Mouse (Mus musculus) frontal cortex, postnatal 14 days (tissue): Measurements from ENCODE around the gene Cwc22.

ENCODE experiments used
- DNase-seq, 2 experiments: peaks; one replicate each; pipeline ENCODE4 v3.0.0; 2022; ENCODE audit warnings: low spot score in 2 of 2

Gene Cwc22

DNA sequence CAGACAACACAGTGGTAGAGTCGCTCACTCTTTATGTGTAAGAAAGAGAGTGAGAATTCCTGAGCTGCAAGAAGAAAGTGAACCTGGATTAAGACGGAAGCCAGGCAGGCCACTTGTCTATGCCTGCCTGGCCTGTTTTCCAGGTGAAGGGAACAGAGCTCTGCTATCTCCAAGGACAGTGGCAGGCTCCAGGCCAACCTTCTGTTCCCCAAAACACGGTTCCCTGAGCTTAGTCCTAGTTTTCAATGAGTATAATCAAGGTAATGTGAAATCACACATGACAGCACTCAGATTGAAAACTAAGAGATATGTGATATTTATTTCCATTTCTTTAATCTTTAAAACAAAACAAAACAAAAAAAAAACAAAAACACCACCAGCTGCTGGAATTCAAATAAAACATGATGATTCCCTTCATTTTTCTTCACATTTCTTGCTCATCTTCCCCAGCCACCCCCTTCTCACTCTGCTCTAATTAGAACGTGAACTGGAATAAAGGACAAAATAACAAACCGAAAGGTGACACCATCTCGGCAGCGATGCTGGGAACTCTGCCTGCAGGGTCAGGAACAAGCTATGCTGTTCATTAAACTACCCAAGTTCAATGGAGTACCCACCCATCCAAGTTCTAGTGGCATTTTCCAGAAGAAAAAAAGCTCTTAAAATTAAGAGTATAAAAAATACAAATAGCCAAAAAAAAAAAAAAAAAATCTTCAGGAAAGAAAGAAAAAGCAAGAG, 20.8 kb downstream of the Cwc22 start:
- no peak for DNase-seq

DNA sequence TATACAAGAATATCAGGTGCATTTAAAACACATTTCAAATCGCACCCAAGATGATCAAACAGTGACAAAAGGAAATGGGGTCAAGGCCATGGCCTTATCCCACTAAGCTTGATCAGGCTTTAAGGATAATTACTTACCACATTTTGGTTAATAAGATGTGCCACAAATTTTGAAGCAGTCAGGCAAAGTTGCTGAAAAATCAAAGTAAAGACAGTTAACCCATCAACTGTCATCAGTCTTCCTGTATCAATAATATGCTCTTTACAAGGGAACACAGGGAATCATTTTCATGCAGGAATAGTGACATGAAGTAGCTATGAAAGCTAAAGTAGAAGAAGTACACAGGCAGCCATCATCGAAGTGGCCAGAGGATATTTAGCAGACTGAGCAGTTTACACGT, 22.2 kb downstream of the Cwc22 start:
- DNase-seq, result no peak

DNA sequence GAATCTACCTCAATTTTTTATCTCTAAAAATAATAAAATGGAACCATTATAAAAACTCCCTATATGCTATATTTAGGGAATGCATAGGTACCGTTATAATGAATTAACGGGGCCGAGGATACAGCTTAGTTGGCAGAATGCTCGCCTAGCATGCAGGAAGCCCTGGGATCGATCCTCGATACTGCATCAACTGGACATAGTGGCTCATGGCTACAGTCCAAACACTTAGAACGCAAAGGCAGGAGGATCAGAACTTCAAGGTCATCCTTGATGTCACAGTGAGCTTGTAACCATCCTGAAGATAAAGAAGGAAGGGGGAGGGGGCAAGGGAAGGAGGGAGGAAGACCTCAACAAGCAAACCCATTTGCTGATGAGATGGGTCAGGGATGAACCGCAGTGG, 23.0 kb downstream of the Cwc22 start:
- no peak for DNase-seq

DNA sequence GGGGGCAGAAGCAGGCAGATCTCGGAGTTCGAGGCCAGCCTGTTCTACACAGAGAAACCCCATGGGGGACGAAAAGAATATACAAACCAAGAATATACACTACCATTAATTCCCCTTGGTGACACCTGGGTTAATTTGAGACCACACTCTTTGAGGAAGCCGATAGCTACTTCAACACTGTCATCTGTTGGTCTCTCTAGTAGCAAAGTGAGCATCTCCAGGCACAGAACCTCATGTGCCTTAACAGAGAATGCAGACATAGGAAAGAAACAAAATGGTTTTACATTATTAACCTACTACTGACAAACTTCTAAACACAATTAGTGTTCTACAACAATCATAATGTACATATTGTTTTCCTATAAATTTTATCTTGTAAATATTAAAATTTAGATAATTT, 24.9 kb downstream of the Cwc22 start:
- DNase-seq, result no peak

DNA sequence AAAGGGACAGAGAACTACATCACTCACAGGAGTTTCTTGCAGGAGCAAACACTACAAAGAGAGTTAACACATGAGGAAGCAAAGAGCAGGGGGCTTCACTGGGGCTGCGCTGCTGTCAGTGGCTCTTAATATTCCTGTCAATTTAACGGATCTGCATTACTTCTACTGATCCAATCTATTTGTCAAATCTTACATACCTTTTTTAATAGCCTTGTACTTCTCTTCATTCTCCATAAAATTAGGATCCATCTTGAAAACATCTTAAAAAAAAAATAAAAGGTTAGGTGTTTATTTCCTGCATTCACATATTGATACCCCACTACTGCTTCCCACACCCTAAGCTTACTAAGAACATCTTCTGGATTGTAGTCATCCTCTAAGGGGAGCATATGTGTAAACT, 25.6 kb downstream of the Cwc22 start:
- no peak for DNase-seq

DNA sequence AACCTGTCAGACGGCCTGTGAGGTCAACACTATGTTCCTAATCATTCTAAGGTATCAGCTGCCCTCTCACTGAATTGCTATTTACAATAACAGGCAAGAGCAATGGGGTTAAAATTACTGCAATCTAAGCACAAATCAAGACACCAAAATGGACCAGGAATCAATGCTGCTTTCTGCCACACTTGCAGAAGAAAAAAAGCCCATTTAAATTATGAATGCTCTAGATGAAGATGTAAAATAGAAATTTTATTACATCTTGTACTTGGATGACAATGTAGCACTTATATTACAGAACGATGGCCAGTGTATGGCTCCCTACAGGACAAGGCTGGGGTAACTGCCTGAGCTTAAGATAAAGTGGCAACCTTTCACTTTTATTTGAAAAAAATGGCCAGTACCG, 27.7 kb downstream of the Cwc22 start:
- DNase-seq, result no peak

DNA sequence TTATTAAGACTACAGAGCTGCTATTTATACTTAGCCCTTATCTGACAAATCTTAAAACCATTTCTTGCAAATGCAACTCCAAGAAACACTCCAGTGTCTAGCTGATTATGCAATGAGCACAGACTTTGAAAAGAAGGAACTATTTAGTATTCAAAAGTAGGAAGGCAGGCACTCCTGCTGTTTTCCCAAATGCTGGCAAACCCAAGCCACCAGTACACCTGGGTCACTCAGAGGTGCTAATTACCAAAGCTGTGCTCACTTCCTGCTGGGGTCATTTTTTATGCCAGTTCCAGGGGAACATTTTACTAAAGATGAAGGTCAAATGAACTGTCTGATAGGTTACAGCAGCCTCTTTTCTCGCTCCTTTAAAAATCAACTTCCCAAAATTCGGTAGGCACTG, 28.2 kb downstream of the Cwc22 start:
- DNase-seq, result no peak

DNA sequence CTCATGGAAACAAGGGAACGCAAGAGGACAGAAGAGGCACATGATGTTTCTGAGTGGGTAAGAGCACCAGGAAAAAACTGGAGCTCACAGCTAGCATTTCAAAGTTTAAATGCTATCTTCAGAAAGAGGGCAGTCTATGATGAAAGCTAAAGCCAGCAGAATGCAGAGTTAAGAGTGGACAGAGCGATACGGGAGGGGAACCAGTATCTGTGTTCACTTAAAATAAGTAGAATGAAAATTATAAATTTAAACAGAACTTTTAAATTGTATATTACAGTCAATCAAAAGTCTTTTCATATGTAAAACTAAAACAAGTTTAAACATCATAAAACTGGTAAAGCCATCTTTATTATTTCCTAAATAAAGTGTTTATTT, 28.8 kb downstream of the Cwc22 start:
- DNase-seq, result no peak

DNA sequence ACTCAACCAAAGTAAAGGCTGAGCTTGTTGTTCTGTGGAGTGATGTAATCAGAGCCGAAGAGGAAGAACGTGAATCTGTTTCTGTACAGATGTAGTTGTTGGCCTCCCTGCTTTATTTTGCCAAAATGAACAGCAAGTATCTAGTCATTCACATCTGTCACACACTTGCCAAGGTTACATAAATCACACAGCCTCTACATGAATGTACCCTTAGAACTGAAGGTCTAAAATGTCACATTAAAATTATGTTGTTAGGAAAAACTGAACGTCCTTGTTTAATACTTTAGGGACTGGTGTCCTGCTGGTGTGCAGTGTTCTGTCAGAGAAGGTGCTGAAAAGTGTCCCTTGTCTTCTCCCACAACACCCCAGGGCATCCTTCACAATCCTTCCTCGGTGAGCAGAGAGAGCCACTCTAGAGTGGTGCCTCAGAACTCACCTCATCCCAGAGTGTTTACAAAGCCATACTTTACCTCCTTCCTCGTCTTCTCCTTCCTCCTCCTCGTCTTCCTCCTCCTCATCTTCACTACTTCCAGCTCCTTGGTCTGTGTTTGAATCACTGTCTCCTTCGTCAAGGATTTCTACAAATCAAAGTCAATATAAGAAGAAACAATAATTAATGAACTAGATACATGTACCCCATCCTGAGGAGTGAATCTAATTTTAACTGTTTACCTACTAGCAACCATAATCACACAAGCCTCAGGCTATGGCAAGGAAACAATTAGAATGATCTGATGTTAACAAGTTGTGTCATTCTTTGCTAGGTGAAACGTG, 29.4 kb downstream of the Cwc22 start:
- no peak for DNase-seq

DNA sequence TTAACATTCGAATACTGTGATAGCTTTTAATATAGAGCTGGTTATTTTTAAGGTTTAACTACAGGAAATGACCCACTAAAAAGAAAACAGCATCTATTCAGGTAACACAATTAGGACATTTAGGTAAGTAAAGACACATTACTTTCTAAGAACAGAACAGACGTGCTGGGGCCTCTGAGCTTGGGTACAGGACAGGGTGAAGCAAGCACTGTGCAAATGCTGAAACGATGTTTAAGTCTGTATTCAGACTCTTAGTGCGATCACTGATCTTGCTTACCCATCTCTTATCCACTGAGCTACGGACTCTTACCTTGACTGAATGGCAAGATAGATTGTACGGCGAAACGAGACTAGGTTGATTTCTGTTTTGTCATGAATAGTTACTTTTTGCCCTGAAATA, 31.0 kb downstream of the Cwc22 start:
- DNase-seq, result no peak

DNA sequence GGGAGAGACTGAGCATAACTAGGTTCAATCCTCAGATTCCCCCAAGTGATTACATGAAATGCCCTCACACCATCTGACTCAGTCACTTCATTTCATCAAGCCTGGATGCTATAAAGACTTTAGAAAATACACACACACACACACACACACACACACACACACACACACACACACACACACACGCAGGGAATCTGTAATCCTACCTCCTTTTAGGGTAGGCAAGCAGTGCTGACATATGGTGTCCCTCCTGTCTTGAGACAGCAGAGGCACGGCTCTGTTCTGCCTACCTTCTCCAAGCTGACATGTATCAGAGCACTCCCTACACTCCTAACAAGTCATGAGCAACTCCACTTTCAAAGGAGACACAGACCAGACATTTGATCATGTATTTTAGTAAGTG, 32.5 kb downstream of the Cwc22 start:
- no peak for DNase-seq

DNA sequence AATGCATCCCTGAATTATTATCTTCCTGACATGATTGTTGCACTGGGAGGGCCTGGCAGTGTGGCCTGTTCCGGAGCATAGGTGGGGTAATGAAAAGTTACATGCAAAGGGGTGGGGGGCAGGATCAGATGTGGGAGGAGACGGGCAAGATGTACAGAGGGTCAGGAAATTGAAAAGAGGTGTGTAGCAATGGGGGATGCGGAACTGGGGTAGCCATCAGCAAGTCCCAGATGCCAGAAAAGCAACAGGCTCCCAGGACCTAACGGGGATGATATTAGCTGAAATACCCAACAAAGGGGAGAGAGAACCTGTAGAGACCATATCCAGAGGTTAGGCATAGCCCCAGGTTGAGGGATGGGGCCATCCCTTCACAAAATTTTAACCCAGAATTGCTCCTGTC, 34.0 kb downstream of the Cwc22 start:
- DNase-seq, result no peak

DNA sequence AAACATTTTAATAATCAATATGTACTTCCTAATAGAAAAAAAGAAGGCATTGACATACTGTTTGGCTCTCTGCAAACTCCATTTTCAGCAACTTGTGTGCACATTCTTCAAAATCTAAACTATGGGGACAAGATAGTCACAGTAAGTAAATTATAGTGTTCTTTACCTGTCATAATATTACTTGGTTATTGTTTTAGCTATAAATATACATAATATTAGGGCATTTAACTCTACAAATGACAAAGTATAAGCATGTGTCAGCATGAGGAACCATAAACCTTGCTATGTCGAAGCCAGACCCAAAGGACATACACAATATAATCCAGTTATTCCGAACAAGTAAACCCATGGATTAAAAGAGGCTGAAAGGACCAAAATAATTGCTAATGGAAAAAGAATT, 34.7 kb downstream of the Cwc22 start:
- no peak for DNase-seq

DNA sequence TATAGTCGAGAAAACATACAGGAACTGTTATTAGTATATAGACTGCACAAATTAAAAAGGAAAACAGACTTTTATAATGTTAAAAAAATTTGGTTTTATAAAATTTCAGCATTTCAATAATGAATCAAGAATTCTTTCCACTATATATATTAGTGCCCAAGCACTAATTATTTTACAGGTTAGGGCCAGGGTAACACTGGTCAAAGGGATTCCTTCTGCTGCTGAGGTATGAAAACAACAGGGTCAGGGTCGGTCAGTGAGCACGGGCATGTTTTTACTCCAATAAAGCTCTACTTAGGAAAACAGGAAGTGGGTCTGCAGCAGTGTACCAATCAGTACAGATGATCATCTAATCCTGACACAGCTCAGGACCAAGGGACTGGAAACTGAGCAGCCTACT, 36.0 kb downstream of the Cwc22 start:
- no peak for DNase-seq

DNA sequence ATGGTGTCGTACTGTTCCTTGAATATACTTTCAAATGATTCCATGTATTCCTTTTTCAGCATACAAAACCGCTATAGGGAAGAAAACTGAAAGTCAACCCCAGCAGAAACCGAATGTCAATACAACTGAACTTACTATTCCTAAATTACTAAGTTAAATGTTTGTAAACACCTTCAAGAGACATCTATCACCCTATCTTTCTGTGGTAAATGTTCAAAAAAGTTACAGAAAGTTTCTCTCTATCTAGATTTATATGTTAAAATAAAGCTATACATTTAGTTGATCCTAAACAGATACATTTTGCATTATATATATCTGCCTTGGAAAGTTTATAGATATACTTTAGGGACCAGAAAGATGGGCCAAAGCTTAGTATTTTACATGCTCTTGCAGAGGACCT, 39.0 kb downstream of the Cwc22 start:
- no peak for DNase-seq

DNA sequence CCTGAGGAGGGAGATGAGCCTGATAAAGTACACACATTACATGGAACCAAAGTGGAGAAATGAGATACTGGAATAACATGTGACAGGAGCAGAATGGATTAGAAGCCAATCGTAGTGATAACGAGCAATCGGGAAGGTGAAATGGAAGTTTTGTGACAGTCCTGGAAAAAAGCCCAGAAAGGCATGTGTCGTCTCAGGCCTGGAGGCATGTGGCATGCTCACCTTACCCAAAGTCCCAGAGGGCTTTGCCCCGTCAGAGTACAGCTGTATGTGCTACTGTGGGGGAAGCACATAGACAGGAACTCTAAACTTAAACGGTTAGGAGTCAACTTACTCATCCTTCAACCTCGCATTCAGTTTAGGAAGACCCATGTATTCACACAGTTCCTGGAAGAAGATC, 41.2 kb downstream of the Cwc22 start:
- no peak for DNase-seq

DNA sequence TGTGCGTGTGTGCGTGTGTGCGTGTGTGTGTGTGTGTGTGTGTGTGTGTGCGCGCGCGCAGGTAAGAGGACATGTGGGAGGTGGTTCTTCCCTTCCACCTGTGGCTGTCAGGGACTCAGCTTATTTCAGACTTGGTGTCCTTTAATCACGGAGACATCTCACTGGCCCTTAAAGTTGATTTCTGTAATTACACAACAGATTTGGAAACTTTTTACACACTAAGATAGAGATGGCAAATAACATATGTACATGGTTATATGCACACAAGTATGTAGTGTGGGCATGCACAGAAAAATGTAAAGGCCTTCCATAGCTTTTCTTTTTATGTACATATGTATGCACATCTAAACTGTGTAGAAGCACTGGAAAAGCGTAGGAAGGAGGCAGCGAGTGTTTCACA, 41.7 kb downstream of the Cwc22 start:
- no peak for DNase-seq

DNA sequence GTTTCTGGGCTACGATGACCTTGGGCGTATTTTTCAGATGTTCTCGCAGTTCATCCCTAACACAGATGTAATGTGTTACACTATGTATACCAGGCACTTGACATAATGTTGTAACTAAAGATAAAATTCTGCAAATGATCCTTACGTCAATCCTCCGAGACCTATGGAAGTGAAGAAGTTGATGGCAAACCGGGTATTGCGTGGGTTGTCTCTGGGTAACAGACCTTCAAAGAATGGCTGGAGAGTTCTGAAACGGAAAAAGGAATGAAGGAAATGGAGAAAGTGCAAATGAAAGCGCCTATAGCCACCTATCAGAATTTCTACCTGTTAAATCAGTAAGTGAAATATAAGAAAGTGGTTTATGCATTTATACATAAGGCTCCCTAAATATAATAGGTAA, 42.2 kb downstream of the Cwc22 start:
- no peak for DNase-seq

DNA sequence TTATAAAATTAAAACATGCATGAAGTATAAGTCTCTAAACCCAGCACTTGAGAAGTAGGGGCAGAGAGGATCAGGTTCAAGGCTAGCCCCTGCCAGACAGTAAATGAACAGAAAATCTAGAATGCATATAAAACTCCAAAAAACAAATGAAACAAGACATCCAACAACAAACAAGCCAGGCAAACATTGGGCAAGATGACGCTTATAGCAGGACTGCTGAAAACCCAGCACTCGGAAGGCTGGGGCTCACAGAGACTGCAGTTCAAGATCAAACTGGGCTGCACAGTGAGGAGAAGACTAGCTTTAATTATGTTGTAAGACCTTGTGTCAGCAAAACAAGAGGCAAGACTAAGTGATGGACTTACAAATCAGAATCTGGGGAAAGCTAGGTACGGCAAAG, 43.1 kb downstream of the Cwc22 start:
- no peak for DNase-seq

DNA sequence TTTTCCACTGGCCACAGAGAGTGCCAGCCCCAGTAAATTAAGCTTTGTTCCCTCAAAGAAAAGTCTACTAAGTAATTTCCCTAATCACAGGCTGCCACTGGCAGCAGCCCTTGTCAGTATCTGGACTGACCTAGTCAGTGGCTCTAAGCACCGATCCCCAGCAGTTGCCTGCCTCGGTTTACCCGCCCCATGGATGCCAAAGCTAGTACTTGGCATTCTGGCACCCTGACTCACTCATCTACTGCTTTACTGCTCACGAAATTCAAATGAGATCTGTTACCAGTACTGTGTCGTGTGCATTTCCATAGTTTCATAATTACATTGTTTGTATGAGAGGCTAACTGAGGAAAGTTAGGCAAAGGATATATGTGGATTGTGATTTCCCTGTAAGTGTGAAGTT, 44.9 kb downstream of the Cwc22 start:
- DNase-seq, result no peak

DNA sequence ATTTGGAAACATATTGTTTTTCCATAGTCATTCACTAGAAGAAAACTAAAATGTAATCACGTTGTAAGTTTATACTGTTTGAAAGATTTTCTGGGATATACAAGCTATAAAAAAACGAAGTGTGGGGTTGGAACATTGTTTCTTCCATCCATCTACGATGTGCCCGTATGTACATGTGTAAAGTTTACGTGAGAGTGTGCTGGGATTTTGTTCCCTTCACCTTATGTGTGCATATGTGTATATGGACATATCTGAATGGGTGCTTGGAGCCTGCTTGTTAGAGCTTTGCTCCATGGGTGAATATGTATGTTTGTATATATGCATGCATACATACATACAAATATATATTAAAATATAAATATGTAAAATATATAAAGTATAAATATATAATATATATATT, 45.4 kb downstream of the Cwc22 start:
- no peak for DNase-seq

DNA sequence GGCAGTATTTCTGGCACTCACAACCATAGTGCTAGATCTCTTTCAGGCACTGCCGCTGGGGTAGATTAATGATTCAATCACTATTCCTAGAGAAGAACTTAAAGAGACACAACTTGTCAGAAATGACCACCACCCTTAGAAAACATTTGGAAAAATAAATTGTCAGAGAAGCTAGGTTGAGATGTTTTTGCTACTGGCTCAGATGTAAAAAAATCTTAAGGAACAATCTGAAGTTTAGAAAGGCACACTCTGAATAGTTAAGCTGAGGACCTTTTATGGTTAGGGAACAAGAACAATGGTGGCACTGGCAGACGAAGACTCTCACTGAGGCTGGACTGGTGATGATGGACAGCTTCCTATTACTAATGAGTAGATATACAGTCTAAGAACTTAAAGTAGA, 46.1 kb downstream of the Cwc22 start:
- no peak for DNase-seq

DNA sequence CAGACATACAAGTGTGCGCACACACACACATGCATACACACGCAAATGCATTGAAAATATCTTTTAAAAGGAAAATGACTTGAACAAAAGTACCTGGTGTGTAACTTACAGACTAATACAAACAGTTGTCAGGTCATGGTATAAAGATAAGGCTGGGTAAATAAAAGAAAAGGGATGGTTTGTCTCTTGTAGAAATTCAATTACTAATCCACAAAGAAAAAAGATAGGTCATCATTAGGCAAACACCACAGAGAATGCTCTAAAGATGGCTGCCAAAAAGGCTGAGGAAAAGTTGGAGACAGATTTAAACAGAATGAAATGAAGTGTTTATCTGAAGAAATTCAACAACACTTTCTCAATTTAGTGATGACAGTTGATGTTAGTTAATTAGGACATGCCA, 47.7 kb downstream of the Cwc22 start:
- no peak for DNase-seq

DNA sequence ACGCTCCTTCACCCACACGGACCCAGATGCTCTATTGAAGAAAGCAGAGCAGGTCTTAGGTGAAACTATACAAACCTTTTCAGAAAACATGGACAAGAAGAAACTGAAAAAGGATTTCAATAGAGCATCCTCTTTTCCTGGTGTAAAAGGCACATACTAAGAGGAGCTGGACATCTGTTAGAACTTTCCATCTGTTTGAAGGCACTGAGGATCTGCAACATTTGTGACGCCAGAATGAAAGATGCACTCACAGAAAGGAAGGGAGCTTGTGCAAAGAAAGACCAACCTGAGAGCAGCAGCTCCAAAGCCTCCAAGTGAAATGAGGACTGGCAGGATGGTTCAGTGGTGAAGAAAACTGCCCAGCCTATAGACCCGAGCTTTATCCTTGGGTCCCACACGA, 48.2 kb downstream of the Cwc22 start:
- no peak for DNase-seq
